Mouse (Mus musculus): Measurements from ENCODE around the gene Hmces.
"Not testable (repeated sequence)": the region's sequence is repeated elsewhere in the genome, so short reads cannot be mapped to it uniquely, and the experiment has no call there.

Gene Hmces

DNA sequence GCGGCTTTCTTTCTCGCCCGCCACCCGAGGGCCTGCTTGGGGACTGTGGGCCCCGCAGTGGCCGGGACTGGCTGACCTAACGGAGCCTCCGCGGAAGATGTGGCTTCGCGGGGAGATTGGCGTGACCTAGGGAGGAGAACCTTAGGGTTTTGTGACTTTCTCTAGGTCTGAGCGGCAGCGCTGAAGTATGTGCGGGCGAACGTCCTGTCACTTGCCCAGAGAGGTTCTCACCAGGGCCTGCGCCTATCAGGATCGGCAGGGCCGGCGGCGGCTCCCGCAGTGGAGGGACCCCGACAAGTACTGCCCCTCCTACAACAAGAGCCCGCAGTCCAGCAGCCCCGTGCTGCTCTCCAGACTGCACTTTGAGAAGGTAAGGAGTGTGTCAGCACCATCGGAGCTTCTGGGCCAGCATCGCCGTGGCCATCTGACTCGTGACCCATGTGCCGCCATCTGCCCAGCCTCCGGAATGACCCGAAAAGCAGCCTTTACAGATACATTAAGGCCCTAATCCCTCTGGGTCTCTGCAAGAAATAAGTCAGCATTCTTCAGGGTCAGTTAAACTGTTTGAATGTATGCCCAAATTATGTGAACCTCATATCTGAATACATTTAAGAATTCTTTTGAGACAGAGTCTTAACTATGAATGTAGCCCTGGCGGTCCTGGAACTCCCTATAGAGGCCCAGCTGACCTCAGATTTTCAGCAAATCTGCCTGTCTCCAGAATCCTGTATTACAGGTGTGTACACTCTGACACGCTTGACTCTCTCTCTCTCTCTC, 779 bp downstream of the Hmces start:
- DNase-seq (ENCODE audit: low spot score) = peak; percentile 35

DNA sequence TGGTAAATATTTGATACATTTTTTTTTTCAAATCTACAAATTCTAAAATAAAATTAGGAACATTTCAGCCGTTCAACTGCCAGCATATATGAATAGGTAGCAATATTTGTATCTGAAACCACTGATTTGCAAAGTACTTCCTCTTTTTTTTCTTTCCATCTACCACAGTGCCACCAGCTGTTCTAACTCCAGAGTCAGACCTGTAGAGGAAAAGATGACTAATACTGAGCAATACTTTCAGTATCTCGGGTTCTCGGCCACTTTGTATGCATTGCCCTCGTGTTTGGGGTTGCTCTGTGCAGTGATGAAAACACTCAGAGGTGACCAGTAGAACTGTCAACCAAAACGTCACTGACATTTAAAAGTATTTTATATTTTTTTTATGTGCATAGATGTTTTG, 2.2 kb downstream of the Hmces start:
- DNase-seq (ENCODE audit: low spot score) = no peak

DNA sequence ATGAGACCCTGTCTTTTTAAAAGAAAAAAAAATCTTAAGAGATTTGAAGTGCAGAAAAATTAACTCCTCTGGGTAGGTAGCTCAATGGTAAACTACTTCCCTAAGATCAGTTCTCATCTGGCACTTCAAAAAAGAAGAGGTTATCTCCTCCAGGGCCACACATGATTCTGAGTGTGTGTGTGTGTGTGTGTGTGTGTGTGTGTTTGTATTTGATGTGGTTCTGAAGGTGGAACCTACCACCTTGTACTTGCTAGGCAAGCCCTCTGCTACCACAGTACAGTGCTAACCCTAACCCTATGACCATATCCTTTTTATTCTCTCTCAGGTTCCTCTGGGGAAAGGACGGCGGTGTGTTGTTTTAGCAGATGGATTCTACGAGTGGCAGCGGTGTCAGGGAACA, 7.5 kb downstream of the Hmces start:
- no peak for DNase-seq (ENCODE audit: low spot score)

DNA sequence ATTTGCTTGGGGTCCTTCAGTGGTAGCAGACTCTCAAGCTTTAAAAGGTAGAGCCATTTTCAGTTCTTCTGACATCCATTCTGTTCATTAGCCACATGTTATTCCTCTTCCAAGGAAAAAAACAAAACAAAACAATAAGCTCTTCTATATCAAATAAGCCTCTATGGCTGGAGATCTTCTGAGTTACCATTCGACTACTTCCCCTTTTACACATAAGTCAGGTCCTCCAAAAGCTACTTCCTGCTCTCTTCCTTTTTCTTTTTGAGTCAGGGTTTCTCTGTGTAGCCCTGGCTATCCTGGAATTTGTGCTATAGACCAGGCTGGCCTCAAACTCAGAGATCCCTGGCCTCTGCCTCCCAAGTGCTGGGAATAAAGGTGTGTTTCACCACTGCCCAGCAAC, 9.9 kb downstream of the Hmces start:
- DNase-seq (ENCODE audit: low spot score) = no peak

DNA sequence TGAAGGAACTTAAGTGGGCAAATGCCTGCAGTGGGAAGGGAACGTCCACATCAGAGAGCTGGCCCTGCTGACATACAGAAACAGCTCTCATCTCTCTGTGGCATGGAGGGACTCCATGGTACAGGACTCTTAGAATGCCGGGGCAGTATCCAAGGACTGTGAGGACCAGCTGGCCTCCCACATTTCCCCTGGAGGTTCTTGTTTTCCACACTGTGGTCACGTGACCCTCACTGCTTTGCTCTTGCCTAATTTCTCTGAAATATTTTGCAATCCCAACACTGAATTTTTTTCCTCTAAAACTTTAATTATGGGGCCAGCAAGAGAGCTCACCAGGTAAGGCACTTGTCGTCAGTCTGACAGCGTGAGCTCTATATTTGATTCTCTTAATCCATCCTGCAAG, 21.3 kb downstream of the Hmces start:
- DNase-seq (ENCODE audit: low spot score) = no peak

DNA sequence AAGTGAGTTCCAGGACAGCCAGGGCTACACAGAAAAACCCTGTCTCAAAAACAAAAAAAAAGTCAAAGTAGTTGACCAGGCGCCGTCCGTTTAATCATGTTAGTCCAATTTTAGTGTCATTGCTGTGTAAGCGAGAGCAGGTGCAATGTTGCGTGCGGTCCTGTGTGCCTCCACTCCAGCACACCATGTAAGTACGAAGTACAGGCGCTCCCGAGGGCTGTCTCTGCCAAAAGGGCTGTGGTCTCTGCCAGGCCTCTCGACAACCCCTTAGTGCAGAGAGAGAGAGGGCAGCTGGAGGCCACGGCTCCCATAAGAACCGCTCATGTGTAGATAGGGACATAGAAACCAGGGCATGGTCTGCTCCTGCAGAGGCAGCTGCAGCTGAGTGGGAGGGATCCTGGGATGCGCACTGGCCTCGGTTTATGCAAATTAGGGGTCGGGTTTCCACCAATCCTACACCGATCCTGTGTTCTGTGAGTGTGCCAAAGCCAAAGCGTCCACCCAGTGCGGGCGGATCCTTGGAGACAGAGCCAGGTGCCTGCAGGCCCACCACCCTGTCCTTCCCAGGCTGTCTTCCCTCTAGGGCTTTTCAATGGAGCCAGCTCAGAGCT, 23.5 kb downstream of the Hmces start:
- peak; percentile 24 for DNase-seq (ENCODE audit: low spot score)

DNA sequence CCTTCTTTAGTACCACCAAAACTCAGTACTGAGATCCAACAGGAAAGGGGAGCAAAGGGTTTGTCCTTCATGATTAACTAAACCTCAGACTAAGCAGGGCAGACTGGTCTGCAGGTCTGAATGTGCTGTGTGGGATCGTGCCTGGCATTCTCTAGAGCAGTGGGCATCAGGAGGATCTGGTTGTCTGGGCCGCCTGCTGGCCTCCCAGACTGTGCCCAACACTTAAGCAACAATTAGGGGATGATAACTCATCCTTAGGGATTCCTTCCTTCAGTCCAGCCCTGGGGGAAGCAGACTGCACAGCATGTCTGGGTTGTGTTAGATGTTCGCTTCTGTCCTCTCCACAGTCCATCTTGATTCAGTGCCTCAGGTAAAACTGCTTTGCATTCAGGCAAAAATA, 25.2 kb downstream of the Hmces start:
- no peak for DNase-seq (ENCODE audit: low spot score)

DNA sequence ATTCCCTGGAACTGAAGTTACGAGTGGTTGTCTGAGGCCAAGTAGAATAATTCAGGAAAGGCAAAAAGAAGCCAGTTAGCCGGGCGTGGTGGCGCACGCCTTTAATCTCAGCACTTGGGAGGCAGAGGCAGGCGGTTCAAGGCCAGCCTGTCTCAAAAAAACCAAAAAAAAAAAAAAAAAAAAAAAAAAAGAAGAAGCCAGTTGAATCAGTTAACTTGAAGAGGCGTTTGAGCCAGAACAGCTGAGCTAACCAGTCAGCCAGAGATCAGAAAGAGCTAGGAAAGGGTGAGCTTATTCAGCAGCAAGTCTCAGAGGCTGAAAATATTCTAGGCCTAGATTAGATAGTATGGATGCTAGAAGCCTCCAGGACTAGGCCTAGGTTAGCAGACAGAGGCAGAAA, 28.4 kb downstream of the Hmces start:
- DNase-seq (ENCODE audit: low spot score) = no peak

DNA sequence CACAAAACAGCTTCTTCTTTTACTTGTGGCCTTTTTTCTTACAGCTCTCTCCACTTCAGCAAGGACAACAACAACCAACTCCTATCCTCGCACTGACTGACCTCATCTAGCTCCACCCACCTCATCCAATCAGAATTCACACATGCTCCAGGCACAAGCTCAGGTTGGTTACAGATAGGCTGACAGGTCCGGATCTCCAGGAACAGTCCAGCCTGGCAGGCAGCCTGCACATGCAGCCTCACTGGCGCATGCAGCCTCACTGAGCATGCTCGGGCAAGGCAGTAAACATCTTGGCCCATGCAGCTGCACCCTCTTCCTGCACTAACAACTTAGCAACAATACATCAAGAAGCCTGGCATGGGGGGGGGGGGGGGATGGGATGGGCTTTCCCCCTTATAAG, 48.7 kb downstream of the Hmces start:
- not testable (repeated sequence) for DNase-seq (ENCODE audit: low spot score)

DNA sequence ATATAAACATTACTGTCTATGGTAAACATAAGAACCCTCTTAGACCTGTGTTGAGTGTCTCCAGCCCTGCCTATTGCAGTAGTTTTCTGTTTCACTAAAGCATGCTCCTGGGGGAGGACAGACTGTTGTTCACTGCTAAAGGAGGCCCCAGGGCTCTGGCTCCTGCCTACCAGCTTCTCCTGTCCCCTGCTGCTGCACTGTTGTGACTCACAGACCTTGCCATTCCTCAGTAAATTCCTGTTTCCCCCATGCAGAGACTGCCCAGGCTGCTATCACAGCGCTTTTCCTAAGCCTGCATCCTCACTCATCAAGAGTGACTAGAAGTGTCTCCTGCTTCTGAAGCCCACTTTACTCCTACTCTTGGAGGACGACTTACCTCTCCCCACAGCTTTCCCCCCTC, 56.3 kb downstream of the Hmces start:
- DNase-seq (ENCODE audit: low spot score) = no peak

DNA sequence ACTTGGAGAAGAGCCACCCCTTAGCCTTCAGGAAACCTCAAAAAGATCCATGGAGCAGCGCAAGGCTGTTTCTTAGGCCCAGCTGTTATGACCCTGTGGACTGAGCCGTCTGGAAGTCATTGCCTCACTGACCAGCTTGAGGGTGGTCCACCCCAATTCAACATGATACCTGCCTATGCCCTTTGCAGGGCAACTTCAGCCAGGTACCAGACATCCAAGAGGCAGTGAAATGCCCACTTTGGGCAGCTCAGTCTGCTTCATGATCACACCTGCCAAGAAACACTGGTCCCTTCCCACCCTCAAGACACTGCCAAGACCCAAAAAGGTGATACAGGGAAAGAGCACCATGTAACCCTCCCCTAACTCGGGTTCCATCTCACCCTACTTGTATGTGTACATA, 66.0 kb downstream of the Hmces start:
- DNase-seq (ENCODE audit: low spot score) = no peak

DNA sequence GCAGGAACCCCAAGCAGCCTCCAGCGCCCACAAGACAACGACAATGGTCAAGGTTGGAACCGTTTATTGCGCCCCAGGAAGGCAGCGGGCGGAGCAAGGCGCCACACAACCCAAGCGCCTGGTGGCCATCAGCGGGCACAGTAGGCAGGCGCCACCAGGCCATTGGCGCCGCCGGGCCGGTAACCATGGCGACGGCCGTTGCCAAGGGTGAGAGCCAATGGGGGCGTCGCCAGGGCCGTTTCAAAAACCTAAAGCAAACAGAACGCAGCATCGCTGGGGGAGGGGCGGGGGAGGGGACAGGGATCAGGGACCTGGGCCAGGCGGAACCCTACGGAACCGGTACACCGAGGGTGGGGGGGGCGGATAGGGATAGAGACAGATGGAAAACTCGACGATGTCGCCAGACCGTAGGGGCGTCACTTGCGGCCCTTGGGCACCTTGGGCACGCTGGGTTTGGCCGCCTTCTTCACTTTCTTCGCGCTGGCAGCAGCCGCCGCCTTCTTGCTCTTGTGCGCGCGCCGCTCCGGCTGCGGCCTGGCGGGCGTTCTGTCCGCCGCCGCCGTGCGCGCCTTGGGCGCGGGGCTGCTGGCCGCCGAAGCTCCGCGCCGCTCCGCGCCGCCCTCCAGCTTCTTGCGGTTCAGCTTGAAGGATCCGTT, 66.8 kb downstream of the Hmces start:
- peak; percentile 74 for DNase-seq (ENCODE audit: low spot score)

DNA sequence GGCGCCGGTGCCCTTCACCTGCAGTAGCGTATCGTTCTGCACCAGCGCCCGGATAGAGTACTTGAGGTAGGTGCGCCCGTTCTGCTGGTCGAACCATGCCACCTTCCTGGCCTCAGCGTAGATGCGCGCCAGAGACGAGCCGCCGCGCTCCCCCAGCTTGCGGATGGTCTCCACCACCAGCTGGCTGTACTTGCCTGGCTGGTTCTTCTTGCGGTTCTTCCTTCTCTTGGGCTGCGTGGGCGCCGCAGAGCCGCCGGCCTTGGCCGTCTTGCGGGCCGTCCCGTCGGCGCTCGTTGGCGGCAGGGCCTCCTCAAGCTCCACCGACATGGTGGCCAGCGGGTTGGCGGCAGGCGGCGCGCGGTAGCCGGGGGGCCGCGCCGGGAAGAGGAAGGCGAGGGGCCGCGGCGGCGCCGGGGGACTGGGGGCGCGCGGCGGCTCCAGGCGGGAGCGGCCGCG, 67.3 kb downstream of the Hmces start:
- peak; percentile 33 for DNase-seq (ENCODE audit: low spot score)

DNA sequence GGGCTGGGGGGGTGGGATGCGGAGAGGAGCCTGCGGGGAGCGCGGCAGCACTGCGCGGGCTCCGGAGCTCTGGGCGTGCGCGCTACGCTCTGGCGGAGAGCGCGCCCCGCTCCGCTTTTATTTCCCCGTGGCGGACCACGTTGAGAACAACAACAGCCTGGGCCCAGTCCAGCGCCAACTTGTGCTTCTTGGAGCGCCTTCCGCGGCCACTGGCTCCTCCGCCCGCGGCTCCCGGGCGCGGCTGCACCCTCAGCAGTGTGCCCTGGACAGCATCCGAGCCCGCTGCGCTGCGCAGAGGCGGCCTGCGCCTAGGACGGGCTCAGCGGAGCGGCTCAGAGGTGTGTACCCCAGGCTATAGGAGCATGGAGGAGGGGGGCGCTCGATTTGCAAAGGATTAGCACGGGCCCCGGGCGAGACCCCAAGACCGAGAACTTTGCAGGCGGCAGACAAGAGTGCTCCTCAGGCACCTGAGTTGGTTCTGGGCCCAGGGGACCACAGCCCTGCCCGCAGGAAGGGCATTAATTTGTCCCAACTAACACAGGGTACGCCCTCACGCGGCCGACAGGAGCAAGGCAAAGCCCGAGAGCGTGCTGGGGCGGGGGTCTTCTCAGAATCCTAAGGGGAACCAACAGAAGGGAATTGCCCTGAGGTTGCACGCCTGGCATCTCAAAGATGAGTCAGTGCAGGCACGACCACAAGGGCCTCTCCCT, 68.0 kb downstream of the Hmces start, which contains the start of gene H1fx:
Gene H1fx (minus strand): TSS at position 91 of the 710 bp plus-strand sequence.
- DNase-seq (ENCODE audit: low spot score) = peak; percentile 80

DNA sequence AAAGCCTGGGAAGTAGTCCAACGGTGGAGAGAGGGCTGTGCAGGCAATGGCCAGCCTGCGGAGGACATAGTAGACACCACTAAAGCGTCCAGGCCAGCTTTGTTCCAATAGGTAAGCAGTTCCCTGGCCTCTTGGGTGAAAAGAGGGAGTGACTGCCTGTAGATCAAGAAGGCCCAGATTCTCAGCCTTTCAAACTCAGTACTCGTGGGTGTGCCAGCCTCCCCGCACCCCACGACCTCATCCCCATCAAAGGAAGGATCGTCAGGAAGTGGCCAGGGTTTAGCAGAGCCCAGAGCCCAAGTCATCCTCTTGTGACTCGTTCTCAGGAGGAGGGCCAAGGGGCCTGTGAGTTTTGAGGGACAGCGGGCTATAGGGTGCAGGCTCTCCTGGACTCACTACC, 68.8 kb downstream of the Hmces start:
- no peak for DNase-seq (ENCODE audit: low spot score)

Data from urinary bladder, postnatal 14 days (tissue).